Comparison of ENCODE assay signal across 16 mouse cellular contexts in genomic region chr1:137953369-137953768, GRCm38 (mm10).
"Had no signal": no experiment of that assay in that cellular context is flagged by ENCODE, and none has a peak within 500 bp of the region (broad histone marks: within the 10 kb centered on the region; RNA-seq: fewer than 3 reads in every experiment).

No protein-coding gene starts in this region.

- DNase-seq: kidney, adult 11 months; kidney, adult 8-10 months; kidney, postnatal 4 days; left cerebral cortex, postnatal 4 days; liver, postnatal 0 days; lung, embryonic 14.5 days; thymus, adult 18-20 months; thymus, postnatal 4 days had no signal

- H3K9ac ChIP-seq: limb, embryonic 15.5 days; liver, embryonic 14.5 days; liver, postnatal 0 days; lung, embryonic 14.5 days; midbrain, embryonic 12.5 days; midbrain, embryonic 15.5 days; neural tube, embryonic 12.5 days had no signal

- H3K4me2 ChIP-seq: limb, embryonic 15.5 days; liver, embryonic 11.5 days; lung, embryonic 14.5 days; midbrain, embryonic 12.5 days; midbrain, embryonic 15.5 days; neural tube, embryonic 12.5 days had no signal

- H3K27me3 ChIP-seq: limb, embryonic 15.5 days; midbrain, embryonic 12.5 days; midbrain, embryonic 15.5 days; neural tube, embryonic 12.5 days had no signal

- ATAC-seq: liver, postnatal 0 days; lung, postnatal 0 days; midbrain, embryonic 15.5 days had no signal

- H3K9me3 ChIP-seq: limb, embryonic 15.5 days; midbrain, embryonic 12.5 days; midbrain, embryonic 15.5 days; neural tube, embryonic 12.5 days had no signal

- H3K4me1 ChIP-seq: midbrain, embryonic 15.5 days had no signal

- H3K27ac ChIP-seq: liver, embryonic 14.5 days; macrophage; midbrain, embryonic 12.5 days; midbrain, embryonic 15.5 days had no signal

- H3K4me3 ChIP-seq: limb, embryonic 15.5 days; midbrain, embryonic 12.5 days; midbrain, embryonic 15.5 days; neural tube, embryonic 12.5 days had no signal
